Mouse (Mus musculus): ENCODE data around the gene Olfr107. TPM values are rescaled to one million over a fixed set of nuclear protein-coding genes. Genes with fewer than 3 reads are reported as not detected.

Olfr107 gene
- polyA plus RNA-seq (2012; rRNA removed): not detected in 2 replicates

GRCm38 (mm10) chr17:37398926-37399325 is at the start of gene Olfr107:
Olfr107 (plus strand) TSS chr17:37399226.

GRCm38 (mm10) chr17:37359282-37359681 is 39.7 kb upstream of the Olfr107 start, which contains the start of gene Olfr104-ps:
Olfr104-ps (plus strand) TSS chr17:37359582.

GRCm38 (mm10) chr17:37378733-37379132 is 20.3 kb upstream of the Olfr107 start, which contains the start of gene Olfr105-ps:
Olfr105-ps (plus strand) TSS chr17:37379033.

GRCm38 (mm10) chr17:37390093-37390492 is 8.9 kb upstream of the Olfr107 start, which contains the start of gene Olfr106-ps:
Olfr106-ps (plus strand) TSS chr17:37390393.

GRCm38 (mm10) chr17:37445180-37445579 is 46.2 kb downstream of the Olfr107 start, which contains the start of gene Olfr108:
Olfr108 (plus strand) TSS chr17:37445480.

Other genes with a start within 250 kb of the Olfr107 start
- not detected in 2 replicates for gene Olfr93, start 237.7 kb upstream of the Olfr107 start, polyA plus RNA-seq (2012; rRNA removed)
- gene Ubd, start 205.3 kb upstream of the Olfr107 start, polyA plus RNA-seq (2012; rRNA removed): not detected in 2 replicates
- not detected in 2 replicates for gene Olfr94, start 198.2 kb upstream of the Olfr107 start, polyA plus RNA-seq (2012; rRNA removed)
- gene Olfr95, start 186.1 kb upstream of the Olfr107 start, polyA plus RNA-seq (2012; rRNA removed): 0.03 and 0.04 TPM in 2 replicates
- not detected in 2 replicates for gene Olfr96, start 179.1 kb upstream of the Olfr107 start, polyA plus RNA-seq (2012; rRNA removed)
- not detected in 2 replicates for gene Olfr97, start 161.9 kb upstream of the Olfr107 start, polyA plus RNA-seq (2012; rRNA removed)
- gene Olfr98, start 135.5 kb upstream of the Olfr107 start, polyA plus RNA-seq (2012; rRNA removed): not detected in 2 replicates
- gene H2-M3, start 129.0 kb upstream of the Olfr107 start, polyA plus RNA-seq (2012; rRNA removed): 0.83 and 0.98 TPM in 2 replicates
- not detected in 2 replicates for gene Olfr99, start 115.8 kb upstream of the Olfr107 start, polyA plus RNA-seq (2012; rRNA removed)
- gene Olfr101, start 94.9 kb upstream of the Olfr107 start, polyA plus RNA-seq (2012; rRNA removed): not detected in 2 replicates
- not detected in 2 replicates for gene Olfr102, start 82.2 kb upstream of the Olfr107 start, polyA plus RNA-seq (2012; rRNA removed)
- gene Olfr103, start 59.5 kb upstream of the Olfr107 start, polyA plus RNA-seq (2012; rRNA removed): not detected in 2 replicates
- gene Olfr104-ps, start 39.6 kb upstream of the Olfr107 start, polyA plus RNA-seq (2012; rRNA removed): not detected in 2 replicates
- gene Olfr105-ps, start 20.2 kb upstream of the Olfr107 start, polyA plus RNA-seq (2012; rRNA removed): not detected in 2 replicates
- gene Olfr106-ps, start 8.8 kb upstream of the Olfr107 start, polyA plus RNA-seq (2012; rRNA removed): not detected in 2 replicates
- gene Olfr108, start 46.3 kb downstream of the Olfr107 start, polyA plus RNA-seq (2012; rRNA removed): not detected in 2 replicates
- not detected in 2 replicates for gene Olfr109, start 59.7 kb downstream of the Olfr107 start, polyA plus RNA-seq (2012; rRNA removed)
- not detected in 2 replicates for gene H2-M2, start 84.3 kb downstream of the Olfr107 start, polyA plus RNA-seq (2012; rRNA removed)
- gene Olfr110, start 93.2 kb downstream of the Olfr107 start, polyA plus RNA-seq (2012; rRNA removed): 0.03 TPM in 1 of 2 replicates, not detected in the other
- gene Olfr111, start 108.8 kb downstream of the Olfr107 start, polyA plus RNA-seq (2012; rRNA removed): 0.04 and 0.05 TPM in 2 replicates
- gene Olfr112, start 170.2 kb downstream of the Olfr107 start, polyA plus RNA-seq (2012; rRNA removed): not detected in 2 replicates
- gene Olfr113, start 178.4 kb downstream of the Olfr107 start, polyA plus RNA-seq (2012; rRNA removed): not detected in 2 replicates
- gene Olfr114, start 193.5 kb downstream of the Olfr107 start, polyA plus RNA-seq (2012; rRNA removed): not detected in 2 replicates
- gene Olfr115, start 227.9 kb downstream of the Olfr107 start, polyA plus RNA-seq (2012; rRNA removed): not detected in 2 replicates
- not detected in 2 replicates for gene Olfr116, start 228.0 kb downstream of the Olfr107 start, polyA plus RNA-seq (2012; rRNA removed)

Data from central nervous system, embryonic 18 days (tissue).